In genomic region chr3:73065823-73066755, GRCm38 (mm10) we compare ENCODE assay signal across 8 mouse cellular contexts. TPM values are rescaled to one million over a fixed set of nuclear protein-coding genes. Genes with fewer than 3 reads are reported as not detected.
DNase-seq lines count a peak whose midpoint lies in the region; ATAC-seq lines count a peak whose summit lies in the region.

No protein-coding gene starts in this region.

- WGBS in heart, embryonic 11.5 days (ENCODE audit: insufficient replicate concordance): 15% methylated on average over 20 of the region's 20 CpGs
- 12% methylated on average over 20 of the region's 20 CpGs for WGBS in kidney, embryonic 15.5 days
- WGBS in liver, embryonic 12.5 days (ENCODE audit: insufficient replicate concordance): 10% methylated on average over 20 of the region's 20 CpGs
- WGBS in neural tube, embryonic 13.5 days: 8% methylated on average over 20 of the region's 20 CpGs

- peak; percentile 86 to 88 for DNase-seq in left cerebral cortex, adult 18-20 months (ENCODE audit: low spot score in 2 of 2)
- no peak for DNase-seq in left cerebral cortex, adult 11 months (ENCODE audit: low spot score)
- DNase-seq in embryo, embryonic 10 days (ENCODE audit: low spot score): peak; percentile 80
- no peak for DNase-seq in spleen, postnatal 4 days (ENCODE audit: low spot score in 2 of 2)

- peaks cover 13% of the 10 kb centered on the region for H3K27me3 ChIP-seq in heart, embryonic 11.5 days (ENCODE audit: control insufficient read depth, insufficient read depth, low read length)
- H3K27me3 ChIP-seq in kidney, embryonic 15.5 days: peaks cover 7% of the 10 kb centered on the region; the same call in 1 of the 2 replicates
- no peaks in the 10 kb centered on the region for H3K27me3 ChIP-seq in liver, embryonic 12.5 days (replicated peaks)
- no peaks in the 10 kb centered on the region for H3K27me3 ChIP-seq in neural tube, embryonic 13.5 days

- H3K36me3 ChIP-seq in heart, embryonic 11.5 days (ENCODE audit: control insufficient read depth, insufficient read depth, low read length): no peaks in the 10 kb centered on the region
- no peaks in the 10 kb centered on the region for H3K36me3 ChIP-seq in kidney, embryonic 15.5 days
- H3K36me3 ChIP-seq in liver, embryonic 12.5 days: no peaks in the 10 kb centered on the region
- H3K36me3 ChIP-seq in neural tube, embryonic 13.5 days: no peaks in the 10 kb centered on the region

- no peak overlapping the region for H3K9ac ChIP-seq in heart, embryonic 11.5 days (ENCODE audit: low read depth, low read length)
- no peak overlapping the region for H3K9ac ChIP-seq in kidney, embryonic 15.5 days
- no peak overlapping the region for H3K9ac ChIP-seq in liver, embryonic 12.5 days
- peak overlapping the region; percentile 68 for H3K9ac ChIP-seq in neural tube, embryonic 13.5 days

- H3K4me1 ChIP-seq in heart, embryonic 11.5 days (ENCODE audit: control insufficient read depth, insufficient read depth, low read length): no peaks in the 10 kb centered on the region
- H3K4me1 ChIP-seq in kidney, embryonic 15.5 days: no peaks in the 10 kb centered on the region
- H3K4me1 ChIP-seq in liver, embryonic 12.5 days: no peaks in the 10 kb centered on the region
- no peaks in the 10 kb centered on the region for H3K4me1 ChIP-seq in neural tube, embryonic 13.5 days (replicated peaks)

- no peak overlapping the region for H3K27ac ChIP-seq in heart, embryonic 11.5 days (ENCODE audit: low read depth, low read length)
- H3K27ac ChIP-seq in kidney, embryonic 15.5 days: no peak overlapping the region
- no peak overlapping the region for H3K27ac ChIP-seq in liver, embryonic 12.5 days
- H3K27ac ChIP-seq in neural tube, embryonic 13.5 days (replicated peaks): 0 out of 2 replicates have a peak overlapping the region, but pooled peaks have one; percentile 38

- ATAC-seq in heart, embryonic 11.5 days (replicated peaks; ENCODE audit: insufficient number of reproducible peaks, low FRiP score, low TSS enrichment): no peak
- peak; percentile 73; the same call in 1 of the 2 replicates for ATAC-seq in kidney, embryonic 15.5 days (replicated peaks; ENCODE audit: low FRiP score)
- ATAC-seq in liver, embryonic 12.5 days: no peak
- peak; percentile 91 for ATAC-seq in neural tube, embryonic 13.5 days (ENCODE audit: low read depth)

- H3K4me3 ChIP-seq in heart, embryonic 11.5 days (ENCODE audit: low read depth, low read length): peak overlapping the region; percentile 24
- H3K4me3 ChIP-seq in kidney, embryonic 15.5 days (replicated peaks): peak overlapping the region; percentile 32
- peak overlapping the region; percentile 19; the same call in 1 of the 2 replicates for H3K4me3 ChIP-seq in liver, embryonic 12.5 days
- H3K4me3 ChIP-seq in neural tube, embryonic 13.5 days: peak overlapping the region; percentile 42

- no peaks in the 10 kb centered on the region for H3K9me3 ChIP-seq in heart, embryonic 11.5 days (replicated peaks; ENCODE audit: control insufficient read depth, low read length)
- H3K9me3 ChIP-seq in kidney, embryonic 15.5 days (replicated peaks): no peaks in the 10 kb centered on the region
- H3K9me3 ChIP-seq in liver, embryonic 12.5 days (replicated peaks): no peaks in the 10 kb centered on the region
- H3K9me3 ChIP-seq in neural tube, embryonic 13.5 days: no peaks in the 10 kb centered on the region

- H3K4me2 ChIP-seq in heart, embryonic 11.5 days: peak overlapping the region; percentile 56
- H3K4me2 ChIP-seq in kidney, embryonic 15.5 days: peak overlapping the region; percentile 58
- H3K4me2 ChIP-seq in liver, embryonic 12.5 days: peak overlapping the region; percentile 52
- peak overlapping the region; percentile 54 for H3K4me2 ChIP-seq in neural tube, embryonic 13.5 days

RNA-seq across cellular contexts. Expression of gene Slitrk3, which starts 8.5 kb away (rescaled TPM):
- 10 to 100 TPM; 56.8 to 64.3 TPM for total RNA-seq in left cerebral cortex, adult 18-20 months (2021)
- polyA plus RNA-seq in heart, embryonic 11.5 days (2014; fragmentation: Nextera tagmentation; extraction: Ambion mirVana): 0.13 and 0.16 TPM in 2 replicates
- 0.09 and 0.38 TPM in 2 replicates for polyA plus RNA-seq in kidney, embryonic 15.5 days (2015; fragmentation: Nextera tagmentation; extraction: Ambion mirVana)
- 0.05 TPM in 1 of 2 replicates, not detected in the other for polyA plus RNA-seq in liver, embryonic 12.5 days (2016; fragmentation: Nextera tagmentation; extraction: Ambion mirVana)
- polyA plus RNA-seq in neural tube, embryonic 13.5 days (2015; fragmentation: Nextera tagmentation; extraction: Ambion mirVana): 15.5 and 15.7 TPM in 2 replicates

Comparison
In these comparisons a context has a peak if more than half of its experiments do, and no peak if none do; other contexts are left out.
1. DNase-seq: peak in left cerebral cortex, adult 18-20 months (2 of 2) and embryo, embryonic 10 days (single experiment); none in left cerebral cortex, adult 11 months (single experiment) and spleen, postnatal 4 days (0 of 2).
2. ATAC-seq: peak in kidney, embryonic 15.5 days (single experiment) and neural tube, embryonic 13.5 days (single experiment); none in heart, embryonic 11.5 days (single experiment) and liver, embryonic 12.5 days (single experiment).
3. RNA of gene Slitrk3, which starts 8.5 kb away (polyA plus RNA-seq): 15.5 to 15.7 TPM in neural tube, embryonic 13.5 days; 0.09 to 0.38 TPM in kidney, embryonic 15.5 days, 0.13 to 0.16 TPM in heart, embryonic 11.5 days and 0.05 TPM in liver, embryonic 12.5 days; every median in the first group is over 10 times any median in the second.
4. Peak in every context shown above with its lines, with median percentiles within 50 percentile points of each other: H3K4me2 ChIP-seq and H3K4me3 ChIP-seq.